Mouse (Mus musculus) C2C12 (cell line): ENCODE results near the gene Uqcr10. TPM values are rescaled to one million over a fixed set of nuclear protein-coding genes. Genes with fewer than 3 reads are reported as not detected.

Experiments
- H3K27me3 ChIP-seq: one replicate; pipeline ENCODE4 v1.6.1; 2011; ENCODE audit not compliant: control insufficient read depth, insufficient read depth, insufficient read length
- H3K36me3 ChIP-seq: one replicate; pipeline ENCODE4 v1.6.1; 2011; ENCODE audit not compliant: control insufficient read depth, insufficient read depth
- H3K4me3 ChIP-seq: one replicate; pipeline ENCODE4 v1.5.1; 2011; ENCODE audit warnings: mild to moderate bottlenecking, control low read depth; ENCODE audit not compliant: poor library complexity, insufficient read depth, severe bottlenecking
- H3K79me2 ChIP-seq: one replicate; pipeline ENCODE4 v1.6.1; 2011; ENCODE audit not compliant: control insufficient read depth, insufficient read depth
- H3K79me3 ChIP-seq: one replicate; pipeline ENCODE4 v1.6.1; 2011; ENCODE audit warnings: low read depth, control low read depth
- H3ac ChIP-seq: one replicate; pipeline ENCODE3; 2011; ENCODE audit warnings: low read depth; ENCODE audit not compliant: control insufficient read depth, insufficient read length
- CEBPB ChIP-seq: IDR thresholded peaks from one replicate; pipeline ENCODE4 v1.6.1; 2011; ENCODE audit warnings: low read depth, mild to moderate bottlenecking, control low read depth, moderate library complexity
- CTCF ChIP-seq: IDR thresholded peaks from one replicate; pipeline ENCODE4 v1.5.1; 2011; ENCODE audit not compliant: control insufficient read depth, insufficient read depth, insufficient read length
- FOSL1 ChIP-seq: IDR thresholded peaks from one replicate; pipeline ENCODE4 v1.8.0; 2011; ENCODE audit warnings: mild to moderate bottlenecking, low read length; ENCODE audit not compliant: poor library complexity, insufficient read depth, severe bottlenecking
- MAX ChIP-seq: IDR thresholded peaks from one replicate; pipeline ENCODE4 v1.6.1; 2011; ENCODE audit warnings: mild to moderate bottlenecking, control low read depth
- MYOD1 ChIP-seq: IDR thresholded peaks from one replicate; pipeline ENCODE4 v1.6.1; 2011; ENCODE audit warnings: low read depth; ENCODE audit not compliant: control insufficient read depth, insufficient read length
- MYOG ChIP-seq: IDR thresholded peaks from one replicate; pipeline ENCODE4 v1.6.1; 2011; ENCODE audit not compliant: control insufficient read depth, insufficient read length; ENCODE audit errors: extremely low read depth
- USF1 ChIP-seq: IDR thresholded peaks from one replicate; pipeline ENCODE4 v1.6.1; 2011; ENCODE audit warnings: low read depth, mild to moderate bottlenecking, control low read depth, moderate library complexity
- polyA plus RNA-seq: library from polyadenylated mRNA; unstranded; fragments of >200 nt; fragmentation: generic; extraction: Trizol; gene quantifications from one replicate; pipeline ENCODE4 v1.2.1, GENCODE M21; 2012; ENCODE audit warnings: missing spikeins

The Uqcr10 gene
- polyA plus RNA-seq, 1 experiment: 905 TPM

GRCm38 (mm10) chr11:4734179-4734578, 30.0 kb upstream of the Uqcr10 start:
- TF ChIP-seq MYOD1: no peak
- TF ChIP-seq CTCF: no peak
- TF ChIP-seq MAX: no peak
- TF ChIP-seq USF1: no peak
- no peak for TF ChIP-seq CEBPB
- TF ChIP-seq MYOG: no peak
- TF ChIP-seq FOSL1: no peak
- Histone ChIP-seq H3K79me2 (no peaks in the 10 kb centered on the region), H3K79me3 (no peaks in the 10 kb centered on the region), H3K27me3 (no peaks in the 10 kb centered on the region), H3ac (no peak overlapping the region), H3K4me3 (no peak overlapping the region), H3K36me3 (no peaks in the 10 kb centered on the region)

GRCm38 (mm10) chr11:4731781-4732180, 27.6 kb upstream of the Uqcr10 start:
- no peak overlapping the region for H3ac ChIP-seq

GRCm38 (mm10) chr11:4730913-4731312, 26.8 kb upstream of the Uqcr10 start:
- H3ac ChIP-seq: no peak overlapping the region
- no peaks in the 10 kb centered on the region for H3K27me3 ChIP-seq
- no peaks in the 10 kb centered on the region for H3K79me2 ChIP-seq
- H3K36me3 ChIP-seq: no peaks in the 10 kb centered on the region
- TF ChIP-seq USF1 (no peak), MYOD1 (no peak), CTCF (no peak), FOSL1 (no peak), MYOG (no peak), MAX (no peak), CEBPB (no peak)
- no peak overlapping the region for H3K4me3 ChIP-seq
- H3K79me3 ChIP-seq: no peaks in the 10 kb centered on the region

More at GRCm38 (mm10) chr11:4731781-4732180, 27.6 kb upstream of the Uqcr10 start:
- H3K79me2 ChIP-seq: no peaks in the 10 kb centered on the region
- H3K4me3 ChIP-seq: no peak overlapping the region
- no peaks in the 10 kb centered on the region for H3K27me3 ChIP-seq
- no peaks in the 10 kb centered on the region for H3K79me3 ChIP-seq
- H3K36me3 ChIP-seq: no peaks in the 10 kb centered on the region
- TF ChIP-seq MYOD1: no peak
- no peak for TF ChIP-seq MAX
- TF ChIP-seq CEBPB: no peak
- no peak for TF ChIP-seq FOSL1
- no peak for TF ChIP-seq USF1
- no peak for TF ChIP-seq MYOG
- TF ChIP-seq CTCF: no peak

GRCm38 (mm10) chr11:4730096-4730495, 26.0 kb upstream of the Uqcr10 start:
- Histone ChIP-seq H3K79me3 (no peaks in the 10 kb centered on the region), H3ac (no peak overlapping the region), H3K4me3 (no peak overlapping the region), H3K36me3 (no peaks in the 10 kb centered on the region), H3K27me3 (no peaks in the 10 kb centered on the region), H3K79me2 (no peaks in the 10 kb centered on the region)
- TF ChIP-seq FOSL1 (no peak), MYOG (no peak), MAX (no peak), USF1 (no peak), CEBPB (no peak), MYOD1 (no peak), CTCF (no peak)

- TF ChIP-seq USF1: no peak
- TF ChIP-seq MYOD1: no peak
- TF ChIP-seq FOSL1: no peak
- TF ChIP-seq MYOG: no peak
- no peak for TF ChIP-seq CTCF
- TF ChIP-seq MAX: no peak
- TF ChIP-seq CEBPB: no peak
Observed at GRCm38 (mm10) chr11:4729603-4730002, 25.5 kb upstream of the Uqcr10 start.

GRCm38 (mm10) chr11:4721728-4722127, 17.6 kb upstream of the Uqcr10 start:
- H3K36me3 ChIP-seq: no peaks in the 10 kb centered on the region
- H3K79me2 ChIP-seq: no peaks in the 10 kb centered on the region
- H3ac ChIP-seq: no peak overlapping the region
- no peaks in the 10 kb centered on the region for H3K79me3 ChIP-seq
- TF ChIP-seq MYOG (no peak), MAX (no peak), CTCF (no peak), FOSL1 (no peak)
- no peak overlapping the region for H3K4me3 ChIP-seq
- H3K27me3 ChIP-seq: no peaks in the 10 kb centered on the region

More at GRCm38 (mm10) chr11:4729603-4730002, 25.5 kb upstream of the Uqcr10 start:
- Histone ChIP-seq H3K4me3 (no peak overlapping the region), H3K79me3 (no peaks in the 10 kb centered on the region), H3K27me3 (no peaks in the 10 kb centered on the region), H3K36me3 (no peaks in the 10 kb centered on the region), H3ac (no peak overlapping the region), H3K79me2 (no peaks in the 10 kb centered on the region)
